Comparison of ENCODE assay signal across 13 mouse cellular contexts in genomic region chr10:84365166-84365865, GRCm38 (mm10).
DNase-seq lines count a peak whose midpoint lies in the region; ATAC-seq lines count a peak whose summit lies in the region.
"Had no signal": no experiment of that assay in that cellular context is flagged by ENCODE, and none has a peak within 500 bp of the region (broad histone marks: within the 10 kb centered on the region; RNA-seq: fewer than 3 reads in every experiment).

No protein-coding gene starts in this region.

- H3K9ac ChIP-seq in lung, embryonic 15.5 days, result no peak overlapping the region
- H3K9ac ChIP-seq: hindbrain, embryonic 15.5 days; limb, embryonic 12.5 days; midbrain, embryonic 12.5 days had no signal

- H3K9me3 ChIP-seq in lung, embryonic 15.5 days, result no peaks in the 10 kb centered on the region
- H3K9me3 ChIP-seq: forebrain, embryonic 10.5 days; hindbrain, embryonic 15.5 days; limb, embryonic 12.5 days; midbrain, embryonic 12.5 days had no signal

- H3K4me2 ChIP-seq in lung, embryonic 15.5 days, result no peak overlapping the region
- H3K4me2 ChIP-seq: hindbrain, embryonic 15.5 days; limb, embryonic 12.5 days; midbrain, embryonic 12.5 days had no signal

- H3K4me1 ChIP-seq in lung, embryonic 15.5 days, result peaks cover 20% of the 10 kb centered on the region
- H3K4me1 ChIP-seq: forebrain, embryonic 10.5 days; hindbrain, embryonic 15.5 days; midbrain, embryonic 12.5 days had no signal

- H3K27me3 ChIP-seq in lung, embryonic 15.5 days, result no peaks in the 10 kb centered on the region
- H3K27me3 ChIP-seq: hindbrain, embryonic 15.5 days; limb, embryonic 12.5 days; midbrain, embryonic 12.5 days had no signal

- no peak overlapping the region for H3K4me3 ChIP-seq in lung, embryonic 15.5 days
- H3K4me3 ChIP-seq: forebrain, embryonic 10.5 days; heart, adult 2 months; hindbrain, embryonic 15.5 days; limb, embryonic 12.5 days; midbrain, embryonic 12.5 days had no signal

- 51% methylated on average over 7 of the region's 7 CpGs for WGBS in lung, embryonic 15.5 days

- 0 out of 2 replicates have a peak, but pooled peaks cover 4% of the 10 kb centered on the region for H3K36me3 ChIP-seq in lung, embryonic 15.5 days
- H3K36me3 ChIP-seq: hindbrain, embryonic 15.5 days; midbrain, embryonic 12.5 days had no signal

- peak; percentile 30 to 44 for DNase-seq in heart, postnatal 10 days
- DNase-seq in heart, adult 18-20 months, result no peak
- peak; percentile 63 for DNase-seq in 3T3-L1 (ENCODE audit: low read depth, low spot score)
- DNase-seq in NIH3T3 (ENCODE audit: low read depth), result peak; percentile 83
- DNase-seq in c-Kit-positive CD71-positive TER-119-positive erythroid progenitor cells, embryonic 14.5 days (ENCODE audit: low spot score), result no peak
- no peak for DNase-seq in frontal cortex, adult 2 months (ENCODE audit: extremely low spot score in 1 of 2, low spot score in 1 of 2)
- DNase-seq: heart, adult 2 months; layer of hippocampus, postnatal 36 days had no signal

- intact Hi-C loops in heart, postnatal 10 days (cut with DNase I), result no loop called here

- peak overlapping the region; percentile 8; the same call in 1 of the 2 replicates for H3K27ac ChIP-seq in lung, embryonic 15.5 days
- H3K27ac ChIP-seq: forebrain, embryonic 10.5 days; heart, adult 2 months; hindbrain, embryonic 15.5 days; limb, embryonic 12.5 days; midbrain, embryonic 12.5 days had no signal

- ATAC-seq in lung, embryonic 15.5 days (ENCODE audit: borderline replicate concordance, extremely low read depth, low FRiP score, low TSS enrichment), result no peak

Comparison
In these comparisons a context has a peak if more than half of its experiments do, and no peak if none do; other contexts are left out.
1. DNase-seq: peak in heart, postnatal 10 days (2 of 2), 3T3-L1 (single experiment) and NIH3T3 (single experiment); none in heart, adult 18-20 months (0 of 2), c-Kit-positive CD71-positive TER-119-positive erythroid progenitor cells, embryonic 14.5 days (single experiment) and frontal cortex, adult 2 months (0 of 2).